Mouse (Mus musculus): ENCODE data around the gene Atrn.
"Not testable (repeated sequence)": the region's sequence is repeated elsewhere in the genome, so short reads cannot be mapped to it uniquely, and the experiment has no call there.

Gene Atrn

DNA sequence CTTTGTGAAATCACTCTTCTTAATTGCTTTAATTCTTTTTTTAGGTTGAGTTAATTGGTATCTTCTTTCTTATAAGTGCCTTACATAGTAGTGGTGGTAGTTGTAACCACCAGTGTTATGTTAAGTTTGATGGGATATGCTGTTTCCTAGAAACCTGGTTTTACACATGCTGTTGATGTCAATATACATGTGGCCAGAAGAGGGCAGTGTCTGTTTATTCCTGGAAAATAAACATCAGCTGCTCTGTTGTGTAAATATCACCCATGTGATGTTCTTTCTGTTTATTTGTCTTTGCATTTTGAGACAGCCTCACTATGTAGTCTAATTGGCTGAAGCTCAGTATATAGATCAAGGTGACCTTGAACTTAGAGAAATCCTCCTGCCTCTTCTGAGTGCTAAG is 55.6 kb downstream of the Atrn start:
- peak in 1 of 2 experiments; percentile 5 for DNase-seq (ENCODE audit: low spot score in 2 of 2)

- no peak for DNase-seq (ENCODE audit: low spot score in 2 of 2)
These were observed 58.7 kb downstream of the Atrn start for GRCm38 (mm10) chr2:130965042-130965441.

DNA sequence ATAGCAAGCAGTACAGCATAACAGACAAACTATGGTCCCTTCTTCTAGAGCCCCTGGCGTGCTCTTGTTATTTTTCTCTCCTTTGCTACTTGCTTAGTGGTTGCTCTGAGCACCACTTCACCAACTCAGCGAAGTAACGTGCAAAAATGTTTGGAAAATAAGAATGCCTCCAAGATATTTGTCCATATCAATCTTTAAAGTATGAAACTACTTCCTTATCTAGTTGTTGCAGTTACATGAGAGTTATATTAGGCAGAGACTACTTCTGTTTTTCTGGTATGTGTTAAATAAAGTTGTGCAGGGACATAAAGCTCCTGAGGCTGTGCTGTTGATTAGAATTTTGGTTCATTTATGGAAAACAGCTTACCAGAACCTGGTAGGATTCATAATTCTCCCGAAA is 64.7 kb downstream of the Atrn start:
- DNase-seq (ENCODE audit: low spot score in 2 of 2) = no peak

DNA sequence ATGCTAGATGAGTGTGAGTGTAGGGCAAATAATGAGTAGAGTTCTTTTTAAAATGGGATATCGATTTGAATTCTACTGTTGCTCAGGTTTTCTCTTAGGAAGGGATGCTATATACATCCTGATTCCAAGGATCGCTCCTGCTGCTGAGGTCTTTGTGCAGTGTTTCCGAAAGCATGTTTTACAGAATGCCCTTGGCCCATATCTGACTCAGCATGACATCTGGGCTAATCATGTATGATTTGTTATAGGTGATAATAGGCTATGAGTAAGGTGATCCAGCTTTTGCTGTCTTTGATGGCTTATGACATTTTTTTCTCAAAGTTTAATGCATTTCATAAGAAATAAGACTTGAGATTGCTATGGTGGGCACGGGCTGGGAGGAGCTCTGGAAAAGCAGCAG is 66.1 kb downstream of the Atrn start:
- no peak for DNase-seq (ENCODE audit: low spot score in 2 of 2)

DNA sequence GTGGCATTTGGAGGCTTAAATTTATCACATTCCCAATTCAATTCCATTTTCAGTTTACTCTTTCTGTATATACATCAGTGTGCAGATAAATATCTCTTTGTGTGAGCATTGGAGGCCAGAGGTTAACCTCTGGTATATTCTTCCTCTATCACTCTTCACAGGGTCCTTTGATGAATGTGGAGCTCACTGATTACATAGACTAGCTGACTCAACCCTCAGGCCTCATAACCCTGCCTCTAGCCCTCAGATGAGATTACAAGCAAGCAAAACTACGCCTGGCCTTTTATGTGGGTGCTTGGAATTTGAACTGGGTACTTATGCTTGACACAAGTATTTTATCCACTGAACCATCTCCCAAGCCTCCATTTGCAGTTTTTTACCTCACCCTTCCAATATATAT is 68.6 kb downstream of the Atrn start:
- DNase-seq (ENCODE audit: low spot score in 2 of 2) = no peak

GRCm38 (mm10) chr2:130977589-130977988 is 71.3 kb downstream of the Atrn start:
- DNase-seq (ENCODE audit: low spot score in 2 of 2) = no peak

DNA sequence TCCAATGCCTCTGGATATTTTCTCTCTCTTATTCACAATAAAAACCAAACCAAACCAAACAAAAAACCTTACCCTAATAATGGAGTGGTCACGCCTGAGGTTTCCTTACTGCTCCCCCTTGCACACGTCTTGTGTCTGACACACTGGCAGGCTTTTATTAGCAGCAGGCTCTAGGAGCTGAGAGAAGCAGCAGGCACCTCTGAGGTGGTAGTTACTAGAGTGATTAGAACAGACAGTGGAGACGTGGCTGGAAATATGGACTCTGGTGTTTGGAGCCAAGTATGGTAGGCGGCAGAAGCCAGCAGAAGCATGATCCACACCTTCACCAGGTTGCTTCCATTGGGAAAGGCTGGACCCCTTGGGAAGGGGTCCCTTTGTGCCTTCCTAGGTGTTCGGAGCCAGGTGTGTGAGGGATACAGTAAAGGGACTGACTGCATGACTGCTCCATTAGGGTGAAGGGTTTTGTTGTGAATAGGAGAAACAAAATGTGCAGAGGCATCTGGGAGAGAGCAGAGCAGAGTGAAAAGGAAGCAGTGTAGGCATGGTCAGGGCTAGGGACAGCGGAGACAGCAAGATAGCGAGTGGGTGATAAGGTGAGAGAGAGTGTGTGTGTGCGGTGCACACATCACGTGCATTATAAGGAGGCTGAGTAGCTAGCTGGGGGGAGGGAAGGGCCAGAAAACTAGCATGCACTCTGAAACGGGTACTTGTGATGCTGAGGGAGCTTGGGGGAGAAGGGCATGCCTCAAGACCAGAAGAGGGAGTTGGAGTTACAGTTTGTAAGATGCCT is 72.0 kb downstream of the Atrn start:
- no peak for DNase-seq (ENCODE audit: low spot score in 2 of 2)

DNA sequence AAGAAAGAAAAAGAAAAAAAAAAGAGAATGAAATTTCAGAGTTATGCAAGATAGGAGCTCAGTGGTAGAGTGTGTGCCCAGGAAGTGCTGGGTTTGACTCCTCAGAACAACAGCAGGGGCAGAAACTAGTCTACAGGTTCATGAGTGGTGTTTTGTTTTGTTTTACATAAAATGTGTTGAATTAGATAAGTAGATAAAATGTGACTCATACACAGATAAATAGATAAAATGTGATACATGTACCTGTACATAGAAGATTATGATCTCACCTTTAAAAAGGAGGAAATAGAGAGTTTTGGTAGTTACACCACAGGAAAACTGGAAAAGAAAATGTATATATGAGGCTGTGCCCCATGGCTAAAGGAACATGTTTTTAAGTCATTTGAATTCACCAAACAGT is 72.8 kb downstream of the Atrn start:
- no peak for DNase-seq (ENCODE audit: low spot score in 2 of 2)

- no peak for DNase-seq (ENCODE audit: low spot score in 2 of 2)
These were observed 86.5 kb downstream of the Atrn start for GRCm38 (mm10) chr2:130992818-130993217.

- DNase-seq (ENCODE audit: low spot score in 2 of 2) = no peak
These were observed 102.8 kb downstream of the Atrn start for GRCm38 (mm10) chr2:131009123-131009522.

DNA sequence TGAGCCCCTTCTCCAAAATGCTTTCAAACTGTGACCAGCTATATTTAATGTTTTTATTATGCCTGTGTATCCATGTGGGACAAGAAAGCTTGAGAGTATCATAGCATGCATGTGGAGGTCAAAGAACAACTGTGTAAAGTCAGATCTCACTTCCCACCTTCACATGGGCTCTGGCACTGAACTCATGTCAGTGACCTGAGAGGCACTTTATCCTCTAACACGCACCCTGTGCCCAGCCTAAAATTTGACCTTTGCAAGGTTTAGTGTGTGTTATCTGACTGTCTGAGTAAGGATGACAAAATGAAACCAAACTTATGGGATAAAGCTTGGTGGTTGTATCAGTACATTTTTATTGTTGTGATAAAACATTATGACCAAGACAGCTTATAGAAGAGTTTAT is 104.3 kb downstream of the Atrn start:
- no peak for DNase-seq (ENCODE audit: low spot score in 2 of 2)

DNA sequence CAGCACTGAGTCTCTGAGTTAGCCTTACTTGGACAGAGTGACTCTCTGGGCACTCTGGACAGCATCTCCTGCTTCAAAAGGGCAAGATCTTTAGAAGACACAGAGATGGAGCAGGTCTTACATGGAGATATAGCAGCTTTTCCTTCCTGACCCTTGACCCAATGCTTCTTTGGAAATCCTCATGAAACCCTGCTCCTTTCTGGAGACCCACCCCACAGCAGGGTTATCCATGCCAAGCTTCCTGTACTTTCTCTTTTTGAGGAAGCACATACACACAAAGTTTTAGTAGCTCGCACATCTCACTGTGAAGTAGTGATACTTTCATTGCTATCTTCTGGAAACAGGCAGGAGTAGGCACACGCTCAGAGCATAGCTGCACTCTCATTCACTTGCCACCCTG is 118.9 kb downstream of the Atrn start:
- DNase-seq (ENCODE audit: low spot score in 2 of 2) = no peak

GRCm38 (mm10) chr2:131026941-131027340 is 120.6 kb downstream of the Atrn start:
- no peak for DNase-seq (ENCODE audit: low spot score in 2 of 2)

DNA sequence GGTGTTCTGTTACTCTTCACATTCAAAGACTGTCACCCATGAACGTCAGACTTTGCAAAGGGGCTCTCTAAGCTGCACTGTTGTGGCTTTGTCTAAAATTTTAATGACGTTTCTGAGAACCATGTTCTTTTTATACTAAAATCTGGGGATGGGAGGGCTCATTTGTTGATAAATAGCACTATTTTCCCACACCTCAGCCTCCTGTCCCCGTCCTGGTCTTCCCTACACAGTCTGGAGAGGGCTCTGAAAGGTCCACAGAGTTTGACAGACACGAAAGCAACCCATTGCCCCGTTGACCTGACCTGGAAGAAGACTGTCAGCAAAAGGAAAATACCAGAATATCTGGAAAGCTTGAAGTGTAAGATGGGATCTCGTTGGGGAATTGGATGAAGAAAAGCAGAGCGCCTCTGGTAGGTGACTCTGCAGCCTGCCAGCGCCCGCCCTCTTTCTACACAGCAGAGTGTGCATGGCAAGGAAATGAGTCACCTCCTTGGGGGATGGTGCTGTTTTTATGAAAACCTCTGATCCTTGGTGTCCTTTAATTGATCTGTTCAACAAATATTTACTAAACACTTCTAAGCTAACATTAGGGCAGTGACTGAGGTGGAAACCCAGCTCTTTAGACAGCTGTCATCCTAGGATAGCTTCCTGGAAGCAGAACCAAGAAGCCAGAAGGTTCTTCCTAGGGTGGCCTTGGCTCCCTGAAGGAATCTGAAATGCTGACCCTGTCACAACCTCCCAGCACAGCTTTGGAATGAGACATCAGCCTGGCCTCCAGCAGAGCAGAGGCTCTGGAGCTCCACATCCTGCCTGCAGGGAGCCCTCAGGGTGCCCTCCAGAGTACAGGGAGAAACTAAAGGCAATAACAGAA is 123.0 kb downstream of the Atrn start:
- no peak for DNase-seq (ENCODE audit: low spot score in 2 of 2)

- DNase-seq (ENCODE audit: low spot score in 2 of 2) = no peak
These were observed 124.3 kb downstream of the Atrn start for GRCm38 (mm10) chr2:131030561-131030960.

GRCm38 (mm10) chr2:131030998-131031397 is 124.7 kb downstream of the Atrn start:
- no peak for DNase-seq (ENCODE audit: low spot score in 2 of 2)

GRCm38 (mm10) chr2:131031406-131031805 is 125.1 kb downstream of the Atrn start:
- not testable (repeated sequence) for DNase-seq (ENCODE audit: low spot score in 2 of 2)

DNA sequence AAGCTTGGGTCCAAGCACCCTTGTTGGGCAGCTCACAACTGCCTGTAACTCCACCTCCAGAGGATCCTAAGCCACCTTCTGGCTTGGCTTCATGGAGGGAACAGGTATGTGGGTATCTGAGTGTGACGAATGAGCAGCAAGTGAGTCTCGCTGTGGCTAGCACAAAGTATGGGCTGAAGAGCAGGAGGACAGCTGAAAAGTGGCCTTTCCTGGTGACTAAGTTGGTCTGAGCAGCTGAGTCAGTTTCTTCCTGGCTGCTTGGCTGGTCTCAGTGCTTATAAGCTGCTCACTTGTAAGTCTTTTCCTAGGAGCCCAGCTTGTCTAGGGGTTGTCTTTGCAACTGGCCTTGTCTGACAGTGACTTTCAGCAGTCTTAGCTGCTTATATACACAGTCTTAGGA is 130.0 kb downstream of the Atrn start:
- no peak for DNase-seq (ENCODE audit: low spot score in 2 of 2)

GRCm38 (mm10) chr2:131036757-131037156 is 130.5 kb downstream of the Atrn start:
- no peak for DNase-seq (ENCODE audit: low spot score in 2 of 2)

GRCm38 (mm10) chr2:131037226-131037990 is 131.1 kb downstream of the Atrn start:
- no peak for DNase-seq (ENCODE audit: low spot score in 2 of 2)

DNA sequence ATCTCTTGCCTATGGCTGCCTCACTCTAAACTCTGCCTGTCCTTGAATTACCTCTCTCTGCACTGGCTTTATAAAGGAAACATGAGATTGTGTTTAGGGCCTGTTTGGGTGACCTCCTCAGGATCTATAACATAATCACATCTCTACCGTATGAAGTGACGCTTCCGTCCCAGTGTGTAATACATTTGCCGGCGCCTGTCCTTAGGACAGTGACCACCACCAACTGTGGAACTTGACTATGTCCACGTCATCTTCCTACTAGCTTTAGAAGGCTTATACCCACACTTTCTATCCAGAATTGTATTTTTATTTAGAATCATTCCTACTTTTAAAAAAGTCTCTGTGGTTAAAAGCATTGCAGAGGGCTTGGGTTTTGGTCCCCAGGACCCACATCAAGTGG is 131.9 kb downstream of the Atrn start:
- DNase-seq (ENCODE audit: low spot score in 2 of 2) = no peak

GRCm38 (mm10) chr2:131038675-131039074 is 132.4 kb downstream of the Atrn start:
- no peak for DNase-seq (ENCODE audit: low spot score in 2 of 2)

All from thymus, postnatal 10 days (tissue).